Mouse (Mus musculus) cortical plate, adult 2 months (tissue): ENCODE data around the gene Nanp.

ENCODE experiments used
- CTCF ChIP-seq: fragments of 200-500 bp; IDR thresholded peaks from 2 replicates; pipeline ENCODE4 v1.5.1; 2011; ENCODE audit warnings: mild to moderate bottlenecking, control low read depth, low read length; ENCODE audit not compliant: insufficient read depth; ENCODE audit errors: extremely low read depth
- POLR2A ChIP-seq: fragments of 200-500 bp; IDR thresholded peaks from 2 replicates; pipeline ENCODE4 v1.6.1; 2011; ENCODE audit warnings: mild to moderate bottlenecking, low read length, control low read depth; ENCODE audit not compliant: insufficient read depth; ENCODE audit errors: extremely low read depth

DNA sequence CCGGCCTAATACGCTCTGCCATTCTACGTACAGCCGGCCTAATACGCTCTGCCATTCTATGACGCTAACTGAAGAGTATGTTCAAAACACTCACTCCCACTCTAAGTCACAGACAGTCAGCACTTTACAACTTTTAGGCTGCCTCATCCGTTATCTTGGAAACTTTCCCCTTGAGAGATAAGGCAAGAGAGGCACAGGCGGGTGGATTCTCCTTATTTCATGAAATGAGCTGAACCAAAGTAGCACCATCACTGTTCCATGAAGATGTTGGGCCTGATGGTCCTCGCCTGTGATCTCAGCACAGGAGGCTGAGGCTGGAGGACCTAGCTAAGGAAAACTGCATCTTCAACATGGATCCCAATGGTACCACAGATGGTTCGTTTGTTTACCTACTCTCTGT, 34.8 kb downstream of the Nanp start:
- TF ChIP-seq CTCF (no peak), POLR2A (no peak)
